Mouse (Mus musculus): ENCODE measurements at regions not wholly inside any gene's neighbourhood (a gene's known extent, or its start where the extent isn't known, plus 50 kb on each side); places are given as distances from the start of the nearest gene placed in this dataset.

DNA sequence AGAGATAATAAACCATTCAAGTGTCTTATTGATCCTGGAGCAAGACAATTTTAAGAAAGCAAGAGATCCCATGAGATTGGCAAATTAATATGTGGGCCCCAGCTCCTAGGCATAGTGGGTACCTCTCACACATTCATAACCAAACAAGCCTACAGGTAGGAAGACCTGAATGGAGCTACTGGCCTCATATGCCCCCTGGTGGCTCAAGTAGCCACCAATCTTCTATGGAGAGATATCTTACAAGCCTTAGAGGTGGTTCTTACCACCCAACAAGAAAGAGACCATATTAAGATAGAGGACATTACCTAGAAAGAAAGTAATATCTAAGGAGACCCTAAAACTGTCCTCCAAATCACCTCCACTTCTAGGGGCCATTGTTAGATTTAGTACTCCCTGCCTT lies 523.2 kb downstream of the Hace1 start:
- no peak for TF ChIP-seq CHD1 (IDR thresholded peaks at IDR 0.05; ENCODE audit: low read depth, low read length)
- no peak for TF ChIP-seq CHD2 (IDR thresholded peaks at IDR 0.05; ENCODE audit: low read length)
- no peak for TF ChIP-seq JUND (conservative IDR thresholded peaks at IDR 0.05; ENCODE audit: low read depth, low read length)
- no peak for TF ChIP-seq EP300 (IDR thresholded peaks at IDR 0.05; ENCODE audit: low read length)
- TF ChIP-seq RAD21 (IDR thresholded peaks at IDR 0.05; ENCODE audit: low read depth, low read length), result peak; percentile 63
- TF ChIP-seq BHLHE40 (IDR thresholded peaks at IDR 0.05; ENCODE audit: low read depth, low read length), result no peak
- TF ChIP-seq SMC3 (IDR thresholded peaks at IDR 0.05; ENCODE audit: low read depth, low read length), result peak; percentile 88
- peak; percentile 52 for TF ChIP-seq ZC3H11A (IDR thresholded peaks at IDR 0.05; ENCODE audit: low read depth, low read length)
- no peak for TF ChIP-seq MAZ (IDR thresholded peaks at IDR 0.05; ENCODE audit: low read depth, low read length)
- no peak for TF ChIP-seq USF1 (IDR thresholded peaks at IDR 0.05; ENCODE audit: low read depth, low read length)
- TF ChIP-seq CTCF (conservative IDR thresholded peaks at IDR 0.05 in 1 of 2, IDR thresholded peaks at IDR 0.05 in 1 of 2; ENCODE audit: low read depth in 2 of 2, low read length in 2 of 2), result peak in 1 of 2 experiments; percentile 78; a peak in 2 of 4 replicates
- dilution Hi-C loops (cut with MboI; ENCODE audit: extremely low pct_ligation_motif_present, extremely low pct_unique_long_range_greater_than_20kb, low sequenced_read_pairs), result no loop called here
- H3K36me3 ChIP-seq (replicated peaks in 1 of 2; ENCODE audit: control insufficient read depth in 1 of 2, insufficient read depth in 1 of 2, low read length in 1 of 2), result no peaks in the 10 kb centered on the region
- H3K27me3 ChIP-seq (replicated peaks), result no peaks in the 10 kb centered on the region
- peaks cover 0 to 7% of the 10 kb centered on the region in 2 experiments; a peak in 1 of 4 replicates for H3K4me1 ChIP-seq (ENCODE audit: control insufficient read depth in 1 of 2, insufficient read depth in 2 of 2)
- no peak overlapping the region for H3K27ac ChIP-seq (ENCODE audit: insufficient read depth, low read depth)
- no peak overlapping the region for H3K4me2 ChIP-seq (ENCODE audit: insufficient read depth, low read depth, poor library complexity, severe bottlenecking)
- H3K4me3 ChIP-seq (replicated peaks in 1 of 3; ENCODE audit: low read depth in 2 of 3, low read length in 2 of 3, poor library complexity in 1 of 3), result no peak overlapping the region
- DNase-seq (ENCODE audit: extremely low read depth), result peak; percentile 31
- H3K79me2 ChIP-seq (replicated peaks; ENCODE audit: control insufficient read depth, extremely low read depth, insufficient read depth, poor library complexity, severe bottlenecking), result no peaks in the 10 kb centered on the region
- in situ Hi-C loops (cut with MboI; ENCODE audit: low pct_ligation_motif_present, low pct_unique_long_range_greater_than_20kb, low sequenced_read_pairs), result no loop called here
- no peaks in the 10 kb centered on the region for H3K9me3 ChIP-seq (replicated peaks; ENCODE audit: low read length)
- H3K9ac ChIP-seq (ENCODE audit: insufficient read depth, low read depth), result no peak overlapping the region

DNA sequence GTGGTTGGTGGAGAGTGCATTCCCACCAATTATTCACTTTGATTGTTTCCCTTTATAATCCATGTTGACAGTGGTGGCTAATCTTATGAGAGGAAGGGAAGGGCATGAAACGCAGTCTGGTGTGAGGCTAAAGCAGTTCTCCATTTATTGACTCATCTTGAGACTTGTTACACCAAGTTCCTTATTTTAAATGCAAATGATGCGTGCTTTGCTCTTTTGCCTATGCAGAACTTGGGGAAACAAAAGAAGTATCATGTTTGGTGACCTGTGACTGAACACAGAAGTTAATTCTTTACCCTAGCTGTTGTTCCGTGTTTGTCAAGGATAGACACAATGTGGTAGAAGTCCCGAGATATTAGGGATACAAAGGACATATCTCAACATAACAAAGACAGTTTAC lies 531.2 kb downstream of the Hace1 start:
- Histone ChIP-seq H3K4me3 (replicated peaks in 1 of 3; ENCODE audit: low read depth in 2 of 3, low read length in 2 of 3, poor library complexity in 1 of 3) (no peak overlapping the region), H3K9ac (ENCODE audit: insufficient read depth, low read depth) (no peak overlapping the region), H3K27ac (ENCODE audit: insufficient read depth, low read depth) (no peak overlapping the region; the same call in 1 of the 2 replicates), H3K9me3 (replicated peaks; ENCODE audit: low read length) (peaks cover 2% of the 10 kb centered on the region), H3K4me1 (ENCODE audit: control insufficient read depth in 1 of 2, insufficient read depth in 2 of 2) (peaks cover 0 to 37% of the 10 kb centered on the region in 2 experiments; a peak in 2 of 4 replicates), H3K27me3 (replicated peaks) (no peaks in the 10 kb centered on the region), H3K4me2 (ENCODE audit: insufficient read depth, low read depth, poor library complexity, severe bottlenecking) (peak overlapping the region; percentile 29; the same call in 1 of the 2 replicates), H3K79me2 (replicated peaks; ENCODE audit: control insufficient read depth, extremely low read depth, insufficient read depth, poor library complexity, severe bottlenecking) (no peaks in the 10 kb centered on the region), H3K36me3 (replicated peaks in 1 of 2; ENCODE audit: control insufficient read depth in 1 of 2, insufficient read depth in 1 of 2, low read length in 1 of 2) (no peaks in the 10 kb centered on the region)
- TF ChIP-seq MAFK (IDR thresholded peaks at IDR 0.05; ENCODE audit: insufficient replicate concordance, low read length) (peak; percentile 82), ZC3H11A (IDR thresholded peaks at IDR 0.05; ENCODE audit: low read depth, low read length) (no peak), TCF12 (IDR thresholded peaks at IDR 0.05; ENCODE audit: low read depth, low read length) (peak; percentile 63), IRF4 (IDR thresholded peaks at IDR 0.05; ENCODE audit: low read depth, low read length) (peak; percentile 97), JUN (IDR thresholded peaks at IDR 0.05; ENCODE audit: insufficient read depth, low read depth, low read length) (peak; percentile 92), NRF1 (IDR thresholded peaks at IDR 0.05; ENCODE audit: low read depth, low read length) (no peak), MEF2A (IDR thresholded peaks at IDR 0.05; ENCODE audit: borderline replicate concordance, low read depth, low read length) (peak; percentile 81), RCOR1 (conservative IDR thresholded peaks at IDR 0.05; ENCODE audit: low read depth, low read length) (peak; percentile 81; the same call in 1 of the 2 replicates), EP300 (IDR thresholded peaks at IDR 0.05; ENCODE audit: low read length) (peak; percentile 97), UBTF (IDR thresholded peaks at IDR 0.05; ENCODE audit: low read depth, low read length) (no peak), CHD2 (IDR thresholded peaks at IDR 0.05; ENCODE audit: low read length) (0 out of 2 replicates have a peak, but pooled peaks have one; percentile 52), BHLHE40 (IDR thresholded peaks at IDR 0.05; ENCODE audit: low read depth, low read length) (peak; percentile 92), ETS1 (conservative IDR thresholded peaks at IDR 0.05; ENCODE audit: low read depth, low read length) (peak; percentile 72), SIN3A (IDR thresholded peaks at IDR 0.05; ENCODE audit: low read length) (no peak), JUND (conservative IDR thresholded peaks at IDR 0.05; ENCODE audit: low read depth, low read length) (peak; percentile 95), MYC (IDR thresholded peaks at IDR 0.05; ENCODE audit: low read depth, low read length) (0 out of 2 replicates have a peak, but pooled peaks have one; percentile 50), ELF1 (IDR thresholded peaks at IDR 0.05; ENCODE audit: low read depth, low read length) (peak; percentile 55; the same call in 1 of the 2 replicates)
- in situ Hi-C loops (cut with MboI; ENCODE audit: low pct_ligation_motif_present, low pct_unique_long_range_greater_than_20kb, low sequenced_read_pairs) (no loop called here), dilution Hi-C loops (cut with MboI; ENCODE audit: extremely low pct_ligation_motif_present, extremely low pct_unique_long_range_greater_than_20kb, low sequenced_read_pairs) (no loop called here)
- DNase-seq (ENCODE audit: extremely low read depth), result peak; percentile 87
